11 mouse cellular contexts compared by ENCODE assay signal in genomic region chr13:91128581-91128980, GRCm38 (mm10).
DNase-seq lines count a peak whose midpoint lies in the region; ATAC-seq and TF ChIP-seq lines count a peak whose summit lies in the region.
"Had no signal": no experiment of that assay in that cellular context is flagged by ENCODE, and none has a peak within 500 bp of the region (broad histone marks: within the 10 kb centered on the region; RNA-seq: fewer than 3 reads in every experiment).

No protein-coding gene starts in this region.

- peak; percentile 23 for DNase-seq in right cerebral cortex, adult 18-20 months
- DNase-seq in right cerebral cortex, postnatal 25 days, result no peak
- DNase-seq in left cerebral cortex, adult 2 months (ENCODE audit: extremely low spot score in 1 of 2, low spot score in 2 of 2), result no peak
- DNase-seq in right cerebral cortex, postnatal 36 days (ENCODE audit: low spot score in 2 of 2), result peak; percentile 9 to 20
- no peak for DNase-seq in adipocyte (ENCODE audit: low spot score)
- no peak for DNase-seq in heart, adult 8-10 months (ENCODE audit: low spot score)
- DNase-seq: gastrocnemius, postnatal 10 days had no signal

- H3K27me3 ChIP-seq in forebrain, embryonic 16.5 days (replicated peaks; ENCODE audit: control insufficient read depth, insufficient read depth, low read length), result no peaks in the 10 kb centered on the region
- no peaks in the 10 kb centered on the region for H3K27me3 ChIP-seq in liver, embryonic 12.5 days (replicated peaks)
- H3K27me3 ChIP-seq: CH12.LX had no signal

- peaks cover 9% of the 10 kb centered on the region for H3K4me1 ChIP-seq in forebrain, embryonic 16.5 days (replicated peaks; ENCODE audit: control insufficient read depth, insufficient read depth, low read length)
- no peaks in the 10 kb centered on the region for H3K4me1 ChIP-seq in liver, embryonic 12.5 days

- H3K9ac ChIP-seq in forebrain, embryonic 16.5 days (replicated peaks; ENCODE audit: low read depth, low read length), result no peak overlapping the region
- no peak overlapping the region for H3K9ac ChIP-seq in liver, embryonic 12.5 days

- 15% methylated on average over 1 of the region's 1 CpGs for WGBS in forebrain, embryonic 16.5 days
- 50% methylated on average over 1 of the region's 1 CpGs for WGBS in liver, embryonic 12.5 days (ENCODE audit: insufficient replicate concordance)

- intact Hi-C loops in left cerebral cortex, adult 2 months (cut with DNase I), result loop anchor here (5.0 kb wide), 1 partner anchor 94 kb away; the partner anchor contains the start of gene Atg10

- no peak overlapping the region for H3K4me3 ChIP-seq in forebrain, embryonic 16.5 days (replicated peaks; ENCODE audit: low read length)
- no peak overlapping the region for H3K4me3 ChIP-seq in left cerebral cortex, adult 2 months
- H3K4me3 ChIP-seq in liver, embryonic 12.5 days, result no peak overlapping the region

- H3K4me2 ChIP-seq in forebrain, embryonic 16.5 days (ENCODE audit: low read length), result no peak overlapping the region
- H3K4me2 ChIP-seq in liver, embryonic 12.5 days, result no peak overlapping the region

- TF ChIP-seq CTCF in left cerebral cortex, adult 2 months (IDR thresholded peaks at IDR 0.05), result no peak

- H3K27ac ChIP-seq in forebrain, embryonic 16.5 days (ENCODE audit: low read length), result peak overlapping the region; percentile 31
- H3K27ac ChIP-seq in left cerebral cortex, adult 2 months, result peak overlapping the region; percentile 76
- H3K27ac ChIP-seq in liver, embryonic 12.5 days, result no peak overlapping the region

- H3K36me3 ChIP-seq in forebrain, embryonic 16.5 days (ENCODE audit: control insufficient read depth, insufficient read depth), result no peaks in the 10 kb centered on the region
- no peaks in the 10 kb centered on the region for H3K36me3 ChIP-seq in liver, embryonic 12.5 days

- ATAC-seq in forebrain, embryonic 16.5 days, result peak; percentile 89
- ATAC-seq in liver, embryonic 12.5 days, result no peak
- ATAC-seq: activated CD4-positive, CD25-positive, alpha-beta regulatory T cell, adult 4 months had no signal

- H3K9me3 ChIP-seq in forebrain, embryonic 16.5 days (ENCODE audit: control insufficient read depth, low read length), result no peaks in the 10 kb centered on the region
- no peaks in the 10 kb centered on the region for H3K9me3 ChIP-seq in liver, embryonic 12.5 days (replicated peaks)

Comparison
In these comparisons a context has a peak if more than half of its experiments do, and no peak if none do; other contexts are left out.
1. DNase-seq: peak in right cerebral cortex, adult 18-20 months (single experiment) and right cerebral cortex, postnatal 36 days (2 of 2); none in right cerebral cortex, postnatal 25 days (single experiment), left cerebral cortex, adult 2 months (0 of 2), adipocyte (single experiment) and heart, adult 8-10 months (single experiment).